Mouse (Mus musculus): ENCODE data around the gene Klf12. TPM values are rescaled to one million over a fixed set of nuclear protein-coding genes. Genes with fewer than 3 reads are reported as not detected.

Gene Klf12
- total RNA-seq, 4 experiments from 2014 or later = 9.4 to 13.8 (median 12.7) TPM

DNA sequence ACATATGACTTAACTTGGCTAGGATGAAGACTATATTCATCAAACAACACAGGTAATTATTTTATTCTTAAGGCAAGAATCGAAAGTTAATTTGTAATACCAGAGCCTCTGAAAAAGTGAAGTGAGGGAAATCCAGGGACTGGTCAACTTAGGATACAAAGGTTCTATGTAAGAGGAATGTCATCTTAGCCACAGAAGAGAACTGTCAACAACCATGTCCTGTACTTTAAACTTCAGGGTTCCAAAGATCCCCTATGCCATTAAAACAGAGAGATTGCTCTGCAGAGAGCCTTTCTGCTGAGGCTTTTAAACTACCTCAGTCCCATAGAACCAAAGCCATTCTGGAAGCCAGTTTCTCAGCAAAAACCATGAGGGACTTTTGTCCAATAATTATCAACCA lies 144.1 kb downstream of the Klf12 start:
- no peak for DNase-seq (ENCODE audit: low spot score in 2 of 2)

DNA sequence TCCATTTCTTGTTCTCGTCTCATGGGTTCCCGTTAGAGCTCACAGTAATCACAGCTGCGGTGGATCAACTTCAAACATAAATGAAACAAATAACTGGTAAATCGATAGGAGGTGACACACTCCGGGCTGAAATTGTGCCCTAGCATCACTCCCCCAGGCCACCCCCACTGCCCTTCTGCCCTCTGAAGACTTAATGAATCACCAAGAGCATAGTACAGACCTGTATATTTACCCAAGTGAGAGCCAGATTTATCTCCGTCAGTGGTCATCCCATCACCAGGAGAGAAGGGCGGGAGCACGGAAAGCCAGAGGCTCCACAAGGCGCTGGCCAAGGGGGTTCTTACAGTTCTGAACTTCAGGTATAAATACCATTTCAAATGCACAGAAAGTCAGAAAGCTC lies 150.2 kb downstream of the Klf12 start:
- DNase-seq (ENCODE audit: low spot score in 2 of 2) = no peak

DNA sequence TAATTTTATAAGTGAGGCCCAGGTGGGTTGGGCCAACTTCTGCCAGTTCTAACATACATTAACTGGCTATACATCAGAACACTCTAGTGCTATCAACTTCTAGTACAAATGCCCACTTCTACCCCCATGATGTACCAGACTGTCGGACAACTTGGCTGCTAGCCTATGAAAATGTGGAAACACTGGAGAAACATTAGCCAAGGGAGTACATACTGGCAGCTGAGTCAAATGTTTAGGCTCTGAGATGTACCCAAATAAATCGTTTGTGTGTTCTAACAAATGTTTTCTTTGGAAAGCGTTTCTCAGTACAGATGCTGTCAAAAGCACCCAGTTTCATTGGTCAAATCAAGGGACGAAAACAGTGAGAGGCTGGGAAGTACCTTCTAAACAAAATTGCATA lies 152.0 kb downstream of the Klf12 start:
- no peak for DNase-seq (ENCODE audit: low spot score in 2 of 2)

DNA sequence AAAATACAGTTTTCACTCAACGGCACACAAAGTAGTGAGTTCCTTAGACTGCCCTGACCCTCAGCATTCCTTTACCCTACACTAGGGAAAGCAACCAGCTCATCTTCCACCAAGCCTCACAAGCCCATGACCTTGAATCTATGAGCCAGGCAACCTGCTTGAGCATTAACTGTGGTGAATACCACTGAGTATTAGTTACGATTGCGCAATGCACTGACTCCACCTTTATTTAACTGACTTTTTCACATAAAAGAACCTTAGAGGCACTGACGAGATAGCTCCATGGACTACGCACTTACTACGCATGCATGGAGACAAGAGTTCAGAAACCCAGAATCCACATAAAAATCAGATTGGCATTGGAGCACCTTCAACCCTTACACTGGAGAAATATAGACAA lies 158.4 kb downstream of the Klf12 start:
- no peak for DNase-seq (ENCODE audit: low spot score in 2 of 2)

DNA sequence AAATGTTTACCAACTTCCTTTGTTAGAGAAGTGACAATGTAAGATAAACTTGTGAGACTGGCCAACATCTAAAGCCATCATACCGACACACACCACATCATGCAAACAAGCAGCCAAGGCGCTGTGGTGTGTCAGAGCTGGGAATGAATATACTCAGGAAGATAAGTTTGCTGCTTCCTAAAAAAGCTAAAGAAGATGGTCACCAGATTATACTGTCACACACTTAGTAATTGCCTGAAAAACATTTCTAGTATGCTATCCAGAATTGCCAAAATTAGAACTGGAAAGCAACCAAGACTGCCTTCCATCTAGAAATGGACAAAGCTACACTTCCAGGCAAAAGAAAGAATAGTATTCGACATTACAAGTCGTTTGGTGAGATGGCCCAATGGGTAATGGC lies 163.4 kb downstream of the Klf12 start:
- no peak for DNase-seq (ENCODE audit: low spot score in 2 of 2)

DNA sequence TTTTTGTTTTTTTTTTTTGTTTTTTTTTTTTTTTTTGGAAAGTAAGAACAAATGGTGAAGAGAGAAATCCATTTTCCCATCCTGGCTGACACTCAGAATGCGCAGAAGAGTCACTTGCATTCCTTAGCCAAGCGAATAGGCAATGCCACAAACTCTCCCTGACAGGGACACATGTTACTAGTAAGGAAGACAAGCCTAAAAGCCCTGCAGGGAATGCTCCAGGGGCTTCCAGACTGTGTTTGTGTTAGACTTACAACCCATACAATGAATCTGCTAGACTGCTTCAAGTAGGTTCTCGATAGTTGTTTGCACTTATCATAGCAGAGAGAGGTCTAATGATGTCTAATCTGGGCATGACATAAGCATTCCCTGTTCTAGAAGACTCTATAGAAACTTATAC lies 164.6 kb downstream of the Klf12 start:
- no peak for DNase-seq (ENCODE audit: low spot score in 2 of 2)

DNA sequence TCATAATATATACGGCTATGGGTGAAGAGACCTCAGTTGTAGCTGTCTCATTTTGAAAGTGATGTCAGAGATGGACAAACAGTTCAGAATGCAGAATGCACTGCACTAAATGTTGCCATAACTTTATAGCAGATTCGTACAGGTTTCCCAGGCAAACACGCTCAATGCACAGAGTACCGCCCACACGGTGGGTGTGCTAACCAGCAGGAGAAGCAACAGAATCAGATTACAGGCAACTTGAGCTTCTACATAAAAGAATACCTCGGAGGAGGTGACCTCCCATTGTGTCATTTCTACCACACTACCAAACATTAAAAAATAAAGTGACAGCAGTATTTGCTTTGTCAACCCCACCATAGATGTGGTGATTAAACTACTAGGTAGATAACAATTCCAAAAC lies 171.1 kb downstream of the Klf12 start:
- no peak for DNase-seq (ENCODE audit: low spot score in 2 of 2)

DNA sequence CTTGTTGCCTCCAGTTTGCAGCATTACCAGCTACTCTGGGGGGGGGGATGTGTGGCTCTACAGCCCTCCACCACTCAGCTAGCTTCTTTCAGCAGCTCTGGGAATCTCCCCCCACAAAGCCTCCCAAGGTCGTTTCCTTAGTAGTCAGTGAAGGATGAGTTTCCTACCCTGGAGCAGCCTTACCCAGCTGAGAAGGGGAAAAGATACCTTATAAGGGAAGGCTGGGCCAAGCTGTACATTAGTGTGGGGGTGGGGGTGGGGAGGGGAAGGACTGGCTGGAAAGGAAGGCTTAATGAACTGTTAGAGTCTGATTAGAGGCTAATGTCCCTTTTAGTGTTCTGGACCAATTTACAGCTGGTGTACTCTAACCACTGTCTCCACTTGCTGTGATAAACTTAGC lies 172.7 kb downstream of the Klf12 start:
- DNase-seq (ENCODE audit: low spot score in 2 of 2) = no peak

DNA sequence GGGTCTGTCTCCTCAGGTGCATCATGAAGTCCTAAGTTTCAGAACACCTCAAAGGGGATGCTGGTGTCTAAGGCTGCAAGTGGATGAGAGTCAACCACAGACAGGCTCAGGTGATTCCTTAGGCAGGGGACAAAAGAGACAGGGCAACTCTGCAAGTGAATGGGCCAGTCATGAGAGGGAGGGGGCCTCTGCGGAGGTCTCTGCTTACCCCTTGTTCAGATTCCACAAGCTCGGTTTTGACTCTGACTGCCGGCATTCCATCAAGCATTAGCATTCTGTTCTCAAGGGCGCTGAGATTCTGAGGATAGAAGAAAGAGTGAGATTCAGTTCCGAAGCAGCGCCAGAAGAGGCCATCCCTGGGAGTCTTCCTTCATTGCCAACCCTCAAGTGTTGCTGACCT lies 174.9 kb downstream of the Klf12 start:
- DNase-seq (ENCODE audit: low spot score in 2 of 2) = no peak

DNA sequence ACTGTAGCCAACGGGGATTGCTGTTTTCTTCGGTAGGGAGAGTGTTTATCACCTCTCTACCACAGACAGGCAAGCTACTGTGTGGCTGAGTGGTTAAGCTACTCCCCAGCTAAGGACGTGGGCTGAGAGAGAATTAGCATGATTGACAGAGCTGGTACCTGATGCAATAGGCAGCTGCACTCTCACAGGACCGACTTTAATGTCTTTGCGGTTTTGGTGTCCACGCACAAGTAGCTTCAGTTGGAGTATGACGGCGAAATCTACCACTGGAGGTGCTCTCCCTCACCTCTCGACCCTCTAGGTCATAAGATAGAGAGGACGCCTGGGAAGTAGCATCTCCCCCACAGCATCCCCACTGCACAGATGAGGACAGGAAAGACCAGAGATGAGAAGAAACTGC lies 178.9 kb downstream of the Klf12 start:
- DNase-seq (ENCODE audit: low spot score in 2 of 2) = no peak

DNA sequence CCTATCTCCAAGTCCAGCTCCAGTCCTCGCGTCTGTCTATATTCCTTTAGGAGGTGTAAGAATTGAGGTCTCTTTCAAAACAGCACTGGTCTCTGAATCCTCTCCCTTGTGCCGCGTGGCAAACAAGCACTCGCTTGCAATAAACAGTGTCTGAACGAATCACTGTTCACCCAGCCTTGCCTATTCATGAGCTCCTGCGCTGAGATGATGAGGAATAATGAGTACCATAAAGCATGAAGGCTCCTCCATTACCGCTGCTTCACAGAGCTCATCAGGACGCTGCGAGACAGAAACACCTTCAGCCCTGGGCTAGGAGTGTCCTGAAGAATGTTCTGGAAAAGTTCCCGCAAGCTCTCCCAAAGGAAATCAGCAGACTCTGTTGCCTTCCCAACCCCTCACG lies 179.7 kb downstream of the Klf12 start:
- no peak for DNase-seq (ENCODE audit: low spot score in 2 of 2)

DNA sequence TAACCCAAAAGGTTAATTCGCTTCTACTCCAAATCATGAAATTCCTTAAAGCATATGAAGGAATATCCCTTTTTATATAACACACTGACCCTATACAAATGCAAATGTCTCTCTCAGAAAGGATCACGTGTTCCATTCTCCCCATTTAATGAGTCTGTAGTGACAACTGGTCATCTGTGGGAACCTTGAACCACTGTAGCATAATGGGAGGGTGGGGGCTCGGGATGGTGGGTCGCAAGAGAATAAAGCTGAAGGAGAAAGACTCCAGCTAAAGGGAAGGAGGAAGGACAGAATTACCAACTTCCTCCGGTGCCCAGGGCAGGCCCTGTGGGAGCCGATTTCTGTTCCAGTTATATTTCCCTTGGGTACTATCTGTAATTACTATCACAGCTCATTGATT lies 180.7 kb downstream of the Klf12 start:
- no peak for DNase-seq (ENCODE audit: low spot score in 2 of 2)

DNA sequence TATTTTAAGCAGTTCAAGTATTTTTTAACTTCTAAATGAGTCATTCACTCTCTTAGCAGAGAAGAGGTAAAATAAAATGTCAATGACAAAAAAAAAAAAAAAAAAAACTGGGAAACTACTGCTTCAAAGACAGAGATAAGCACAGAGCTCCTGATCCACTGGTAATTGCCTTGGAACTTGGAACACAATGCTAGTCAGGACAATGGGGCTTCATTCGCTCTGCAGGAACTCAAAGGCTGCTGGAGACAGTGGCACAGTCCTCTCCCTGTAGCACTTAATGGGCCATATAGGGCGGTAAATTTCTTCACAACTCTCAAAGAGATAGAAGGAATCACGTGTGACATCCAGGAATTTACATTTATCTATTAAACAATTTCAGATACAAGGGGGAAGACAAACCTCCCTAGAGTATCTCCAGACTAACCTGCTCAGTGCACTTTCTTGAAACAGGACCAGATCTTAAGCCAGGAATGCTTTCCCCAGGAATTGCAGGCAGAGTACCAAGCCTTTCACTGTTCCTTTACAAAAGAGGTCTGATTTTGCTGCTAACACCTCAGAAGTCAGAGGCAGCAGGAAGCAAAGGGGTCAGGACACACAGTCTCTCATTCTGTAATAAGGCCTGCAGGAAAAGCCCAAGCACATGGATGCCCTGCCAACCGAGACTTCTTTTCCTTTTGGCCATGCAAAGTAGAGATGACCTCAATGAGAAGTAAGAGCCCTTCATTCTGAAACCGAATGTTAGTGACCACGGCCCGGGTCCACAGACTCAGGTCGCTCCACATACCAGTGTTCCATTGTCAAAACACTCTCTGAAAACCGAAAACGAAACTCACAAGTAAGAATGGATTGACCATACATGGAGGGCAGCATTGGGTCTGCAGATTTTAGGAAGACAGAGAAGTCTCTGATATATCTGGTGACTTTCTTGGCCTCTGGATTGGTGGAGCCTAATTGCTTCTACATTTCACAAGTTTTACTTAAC lies 187.0 kb downstream of the Klf12 start:
- DNase-seq (ENCODE audit: low spot score in 2 of 2) = no peak

DNA sequence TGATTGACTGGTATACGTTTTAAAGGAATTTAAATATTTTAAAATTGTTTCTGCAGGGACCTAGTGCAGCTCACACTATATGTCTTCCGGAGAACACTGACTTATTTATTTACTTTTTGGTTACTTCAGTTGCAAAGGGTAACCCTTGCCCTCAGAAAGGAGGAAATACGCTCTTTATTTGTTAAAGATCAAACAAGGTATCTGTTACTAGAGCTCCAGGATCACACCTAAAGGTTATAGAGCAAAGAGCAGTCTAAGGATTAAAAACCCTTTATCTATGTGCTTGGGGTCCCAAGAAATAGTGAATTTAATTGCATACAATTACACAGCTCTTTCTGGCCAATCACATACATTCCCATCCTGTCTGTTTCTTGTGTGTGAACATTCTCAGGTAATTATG lies 188.7 kb downstream of the Klf12 start:
- DNase-seq (ENCODE audit: low spot score in 2 of 2) = no peak

DNA sequence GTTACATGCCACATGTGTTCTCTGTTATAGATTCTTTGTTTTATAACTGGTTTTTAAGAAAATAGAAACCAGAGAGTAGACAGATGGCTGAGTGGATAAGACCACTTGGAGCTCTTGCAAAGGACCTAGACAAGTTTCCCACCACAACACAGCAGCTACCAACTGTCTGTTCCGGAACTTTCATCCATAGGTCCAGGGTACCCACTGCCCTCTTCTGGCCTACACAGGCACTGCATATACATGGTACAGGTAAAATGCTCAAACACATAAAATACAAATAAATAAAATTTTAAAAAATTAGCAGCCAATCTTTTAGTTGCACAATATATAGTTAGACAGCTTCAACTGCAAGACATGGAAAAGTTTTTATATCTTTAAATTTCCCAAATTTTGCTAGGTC lies 194.0 kb downstream of the Klf12 start:
- no peak for DNase-seq (ENCODE audit: low spot score in 2 of 2)

DNA sequence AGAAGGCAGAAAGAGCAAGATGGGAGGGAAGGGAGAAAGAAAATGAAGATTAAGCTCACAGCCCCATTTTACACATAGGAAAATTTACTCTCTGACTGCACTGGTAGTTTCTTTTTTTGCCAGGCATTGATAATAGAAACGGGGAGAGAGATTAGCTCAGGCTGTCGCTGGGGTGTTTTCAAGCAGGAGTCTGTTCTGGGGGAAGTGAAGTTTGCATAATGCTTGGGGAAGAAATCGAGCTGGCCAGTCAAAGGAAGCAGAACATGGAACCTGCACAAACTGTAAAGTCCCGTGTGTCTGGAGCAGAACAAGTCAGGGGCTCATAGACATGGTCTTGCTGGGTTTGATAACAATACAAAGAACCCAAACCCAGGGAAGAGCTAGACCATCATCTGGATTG lies 204.9 kb downstream of the Klf12 start:
- DNase-seq (ENCODE audit: low spot score in 2 of 2) = no peak

DNA sequence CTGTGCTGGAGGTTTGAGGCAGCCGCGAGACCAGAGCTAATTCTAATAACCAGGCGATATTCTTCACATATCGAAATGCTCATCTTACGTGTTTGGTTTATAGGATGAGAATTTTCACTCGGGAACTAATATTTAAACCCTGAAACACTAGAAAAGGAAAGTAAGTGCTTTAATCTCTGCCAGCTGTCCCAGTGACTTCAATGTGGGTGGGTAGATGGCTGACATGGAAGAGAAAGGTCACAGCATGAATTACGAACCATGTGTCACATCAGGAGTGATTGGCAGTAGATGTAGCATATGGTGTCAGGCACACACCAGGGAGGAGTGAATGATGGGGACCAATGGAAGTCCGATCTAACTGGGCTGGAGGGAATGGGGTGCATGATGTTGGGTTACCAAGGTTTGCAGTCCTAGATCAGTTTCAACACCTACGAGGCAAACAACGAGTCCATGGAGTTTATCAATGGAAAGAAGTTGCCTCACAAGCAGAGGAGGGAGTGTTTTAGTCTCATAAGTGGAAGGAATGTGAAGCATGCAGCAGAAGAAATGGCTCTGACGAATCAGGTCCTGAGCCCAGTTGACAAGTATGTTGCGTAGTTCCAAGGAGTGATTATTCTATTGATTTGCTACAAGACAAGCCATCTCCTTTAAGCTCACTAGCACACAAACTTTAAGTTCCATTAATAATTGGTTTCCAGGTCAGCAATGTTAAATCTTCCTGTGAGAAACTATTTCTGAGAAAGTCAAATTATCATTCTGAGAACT lies 211.9 kb downstream of the Klf12 start:
- no peak for DNase-seq (ENCODE audit: low spot score in 2 of 2)

DNA sequence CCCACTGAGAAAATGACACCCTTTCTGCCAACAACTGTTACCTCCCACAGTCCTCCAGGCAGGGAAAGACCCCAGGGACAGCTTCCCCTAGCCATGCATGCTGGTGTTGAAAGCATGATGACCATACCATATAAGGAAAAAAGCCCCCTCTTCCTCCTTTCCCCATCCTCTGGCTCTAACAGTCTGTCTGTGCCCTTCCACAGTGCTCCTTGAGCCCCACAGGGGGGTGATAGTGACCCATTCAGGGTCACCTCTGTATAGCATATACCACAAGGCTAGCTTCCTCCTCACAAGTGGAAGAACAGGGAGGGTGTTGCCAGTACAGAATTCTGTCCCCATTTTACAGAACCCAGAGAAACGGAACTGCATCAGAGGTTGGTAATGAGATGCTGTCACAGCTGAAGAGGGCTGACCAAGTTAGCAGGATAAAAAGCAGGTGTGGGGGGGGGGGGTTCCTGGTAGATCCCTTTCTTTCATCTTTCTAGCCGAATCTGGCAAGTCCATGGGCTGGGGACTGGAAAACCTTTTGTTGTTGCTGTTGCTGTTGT lies 214.9 kb downstream of the Klf12 start:
- DNase-seq (ENCODE audit: low spot score in 2 of 2) = no peak

DNA sequence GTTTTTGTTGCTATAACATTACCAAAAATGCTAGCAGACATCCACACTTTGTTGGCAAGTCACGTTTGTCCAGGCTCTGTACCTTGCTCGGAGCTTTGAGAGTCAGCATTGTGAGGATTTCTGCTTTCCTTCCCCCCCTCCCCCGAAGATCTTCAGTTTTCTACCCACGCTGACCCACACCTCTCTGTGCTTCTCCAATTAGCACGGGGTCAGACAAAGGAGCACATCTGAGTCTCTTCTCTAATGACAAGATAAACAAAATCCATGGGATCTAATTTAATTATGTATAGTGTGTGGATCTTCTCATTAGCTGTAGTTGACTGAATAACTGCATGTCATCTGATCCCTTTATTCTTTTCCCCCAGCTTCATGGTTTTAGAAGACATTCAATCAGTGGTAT lies 215.8 kb downstream of the Klf12 start:
- DNase-seq (ENCODE audit: low spot score in 2 of 2) = no peak

DNA sequence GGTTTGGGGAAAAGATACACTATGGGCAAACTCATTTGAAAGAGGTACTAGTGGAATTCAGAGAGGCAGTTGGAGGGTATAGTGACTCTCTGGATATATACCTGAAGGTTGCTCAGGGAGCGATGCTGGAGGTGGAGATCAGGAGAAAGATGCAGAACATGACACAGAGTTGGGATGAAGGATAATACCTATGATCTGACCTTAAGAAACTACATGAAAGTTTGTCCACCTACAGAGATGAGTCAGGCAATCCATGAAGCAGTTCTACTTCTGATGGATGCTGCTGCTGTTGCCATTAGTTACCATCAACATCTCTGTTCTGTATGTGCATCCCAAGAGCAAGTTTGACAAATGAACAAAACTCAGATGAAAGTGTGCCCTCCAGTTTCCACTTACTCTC lies 222.0 kb downstream of the Klf12 start:
- no peak for DNase-seq (ENCODE audit: low spot score in 2 of 2)

DNA sequence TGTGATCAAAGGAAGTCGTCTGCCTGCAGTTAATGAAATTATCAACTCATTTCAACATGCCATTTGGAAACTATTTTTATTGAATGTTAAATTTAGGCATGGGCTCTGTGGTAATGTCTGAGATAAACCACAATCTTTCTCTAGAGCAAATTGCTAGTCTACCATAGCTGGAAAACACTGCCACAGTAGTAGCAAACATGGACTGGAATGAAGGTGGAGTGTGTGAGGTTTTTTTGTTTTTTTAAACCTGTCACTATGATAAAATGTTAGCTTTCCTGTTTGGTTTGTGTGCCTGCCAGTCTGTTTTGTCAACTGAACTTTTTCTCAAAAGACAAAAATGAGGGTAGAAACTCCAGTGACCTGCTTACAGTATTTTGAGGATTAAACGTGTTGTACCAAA lies 230.3 kb downstream of the Klf12 start:
- DNase-seq (ENCODE audit: low spot score in 2 of 2) = no peak

DNA sequence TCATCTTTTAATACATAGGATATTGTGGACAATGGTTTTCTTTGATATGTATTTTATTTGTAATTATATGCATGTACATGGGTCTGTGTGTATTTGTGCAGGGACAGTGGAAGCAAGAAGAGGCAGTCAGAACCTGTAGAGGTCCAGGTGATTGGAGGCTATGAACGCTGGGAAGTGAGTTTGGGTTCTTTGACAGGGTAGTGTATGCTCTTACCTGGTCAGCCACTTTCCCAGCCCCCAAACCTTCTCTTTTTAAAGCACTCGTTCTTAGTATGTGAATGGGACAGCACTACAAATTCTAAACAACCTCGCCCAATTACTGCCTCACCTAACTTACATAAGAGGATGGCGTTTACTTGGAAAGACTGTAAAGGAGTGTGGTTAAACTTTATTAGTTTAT lies 231.0 kb downstream of the Klf12 start:
- DNase-seq (ENCODE audit: low spot score in 2 of 2) = no peak
